Mouse (Mus musculus) cortical plate, adult 2 months (tissue): ENCODE measurements around the gene Gdf1. TPM values are rescaled to one million over a fixed set of nuclear protein-coding genes. Genes with fewer than 3 reads are reported as not detected.

ENCODE experiments used
- H3K27ac ChIP-seq: fragments of 200-500 bp; 2 replicates; pipeline ENCODE4 v1.5.1; 2012; ENCODE audit warnings: low read length, control low read depth, inconsistent platforms; ENCODE audit not compliant: insufficient read depth
- H3K4me1 ChIP-seq: fragments of 200-500 bp; 2 replicates; pipeline ENCODE4 v1.6.1; 2011; ENCODE audit warnings: low read length; ENCODE audit not compliant: control insufficient read depth, insufficient read depth
- H3K4me3 ChIP-seq: fragments of 200-500 bp; 2 replicates; pipeline ENCODE4 v1.5.1; 2011; ENCODE audit warnings: mild to moderate bottlenecking, low read length, control low read depth; ENCODE audit not compliant: insufficient read depth
- CTCF ChIP-seq: fragments of 200-500 bp; IDR thresholded peaks from 2 replicates; pipeline ENCODE4 v1.5.1; 2011; ENCODE audit warnings: mild to moderate bottlenecking, control low read depth, low read length; ENCODE audit not compliant: insufficient read depth; ENCODE audit errors: extremely low read depth
- POLR2A ChIP-seq: fragments of 200-500 bp; IDR thresholded peaks from 2 replicates; pipeline ENCODE4 v1.6.1; 2011; ENCODE audit warnings: mild to moderate bottlenecking, low read length, control low read depth; ENCODE audit not compliant: insufficient read depth; ENCODE audit errors: extremely low read depth
- polyA plus RNA-seq: library from polyadenylated mRNA; depleted of rRNA; stranded (reverse); fragments of >200 nt; gene quantifications from 2 replicates; pipeline ENCODE4 v1.2.3, GENCODE M21; 2012

The Gdf1 gene
- polyA plus RNA-seq, 1 experiment, result 42.7 TPM

GRCm38 (mm10) chr8:70356111-70356510 is 26.5 kb downstream of the Gdf1 start:
- TF ChIP-seq POLR2A (no peak), CTCF (no peak)
- H3K4me1 ChIP-seq, result peaks cover 3% of the 10 kb centered on the region; the same call in 1 of the 2 replicates
- no peak overlapping the region for H3K27ac ChIP-seq
- no peak overlapping the region for H3K4me3 ChIP-seq

GRCm38 (mm10) chr8:70359411-70359810 is 29.8 kb downstream of the Gdf1 start:
- TF ChIP-seq POLR2A, result no peak
- TF ChIP-seq CTCF, result no peak
- Histone ChIP-seq H3K4me1 (no peaks in the 10 kb centered on the region), H3K27ac (no peak overlapping the region), H3K4me3 (no peak overlapping the region)

GRCm38 (mm10) chr8:70360769-70361168 is 31.2 kb downstream of the Gdf1 start:
- Histone ChIP-seq H3K27ac (no peak overlapping the region), H3K4me1 (no peaks in the 10 kb centered on the region), H3K4me3 (no peak overlapping the region)
- TF ChIP-seq CTCF (no peak; the same call in 1 of the 2 replicates), POLR2A (no peak)

- no peak overlapping the region for H3K27ac ChIP-seq
- H3K4me1 ChIP-seq, result no peaks in the 10 kb centered on the region
- TF ChIP-seq POLR2A, result no peak
- no peak for TF ChIP-seq CTCF
- H3K4me3 ChIP-seq, result no peak overlapping the region
Observed at GRCm38 (mm10) chr8:70361484-70362032, 31.9 kb downstream of the Gdf1 start.

- Histone ChIP-seq H3K4me3 (no peak overlapping the region), H3K4me1 (no peaks in the 10 kb centered on the region), H3K27ac (no peak overlapping the region)
- TF ChIP-seq CTCF (no peak), POLR2A (no peak)
Observed at GRCm38 (mm10) chr8:70364066-70364465, 34.4 kb downstream of the Gdf1 start.

- Histone ChIP-seq H3K4me3 (no peak overlapping the region), H3K4me1 (no peaks in the 10 kb centered on the region), H3K27ac (no peak overlapping the region)
- TF ChIP-seq CTCF (no peak), POLR2A (no peak)
Observed at GRCm38 (mm10) chr8:70366588-70366987, 37.0 kb downstream of the Gdf1 start.

GRCm38 (mm10) chr8:70370476-70370875 is 40.9 kb downstream of the Gdf1 start:
- no peaks in the 10 kb centered on the region for H3K4me1 ChIP-seq
- H3K4me3 ChIP-seq, result no peak overlapping the region
- TF ChIP-seq POLR2A (no peak), CTCF (no peak)
- H3K27ac ChIP-seq, result no peak overlapping the region

- no peaks in the 10 kb centered on the region for H3K4me1 ChIP-seq
- no peak overlapping the region for H3K27ac ChIP-seq
- H3K4me3 ChIP-seq, result no peak overlapping the region
- TF ChIP-seq CTCF, result no peak
- no peak for TF ChIP-seq POLR2A
Observed at GRCm38 (mm10) chr8:70371951-70372350, 42.3 kb downstream of the Gdf1 start.

- H3K4me3 ChIP-seq, result 0 out of 2 replicates have a peak within 1 kb of the TSS, but pooled peaks have one; percentile 4
- H3K4me1 ChIP-seq, result no peaks in the 10 kb centered on the region
- no peak within 1 kb of the TSS for H3K27ac ChIP-seq
- TF ChIP-seq POLR2A (no peak), CTCF (no peak)
Observed at GRCm38 (mm10) chr8:70373397-70374317, 44.0 kb downstream of the Gdf1 start, which contains the start of gene Comp. Gene Comp, plus strand, starts transcription at chr8:70373558.
